11 mouse cellular contexts compared by ENCODE assay signal in the genomic region with DNA sequence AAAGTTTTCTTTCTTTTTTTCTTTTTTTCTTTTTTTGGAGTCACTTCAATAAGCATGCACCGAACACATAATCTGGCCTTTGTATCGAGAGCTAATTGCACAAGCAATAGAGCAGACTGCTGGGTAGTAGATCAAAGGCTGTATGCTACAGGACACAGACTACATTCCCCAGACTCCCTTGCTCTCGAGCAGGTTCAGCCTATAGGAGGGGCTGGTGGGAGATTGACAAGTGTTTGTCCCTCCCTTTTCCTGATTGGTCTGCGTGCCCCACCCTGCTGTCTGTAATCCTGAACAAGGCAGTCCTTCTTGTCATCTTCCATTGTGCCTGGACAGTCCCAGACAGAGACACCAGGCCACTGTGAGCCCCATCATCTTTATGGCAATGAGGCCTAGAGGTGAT.
A peak's percentile ranks its signal among the peaks of the same experiment; 100 is the strongest.
DNase-seq lines count a peak whose midpoint lies in the region; ATAC-seq and TF ChIP-seq lines count a peak whose summit lies in the region.
"Had no signal": no experiment of that assay in that cellular context is flagged by ENCODE, and none has a peak within 500 bp of the region (broad histone marks: within the 10 kb centered on the region; RNA-seq: fewer than 3 reads in every experiment).

No protein-coding gene starts in this region.

- TF ChIP-seq EP300 in stomach, postnatal 0 days (optimal IDR thresholded peaks at IDR 0.05) = no peak

- peak; percentile 86 for ATAC-seq in neural tube, embryonic 11.5 days (ENCODE audit: insufficient read depth, low FRiP score, low TSS enrichment)
- peak; percentile 88 for ATAC-seq in hindbrain, embryonic 11.5 days (ENCODE audit: low FRiP score)
- peak; percentile 47; the same call in 1 of the 2 replicates for ATAC-seq in stomach, postnatal 0 days (ENCODE audit: low FRiP score, low TSS enrichment)

- no peak overlapping the region for H3K4me2 ChIP-seq in neural tube, embryonic 11.5 days (ENCODE audit: low read depth)
- no peak overlapping the region for H3K4me2 ChIP-seq in hindbrain, embryonic 11.5 days (replicated peaks; ENCODE audit: low read depth, low read length)
- no peak overlapping the region for H3K4me2 ChIP-seq in stomach, postnatal 0 days (replicated peaks; ENCODE audit: low read depth)

- no peaks in the 10 kb centered on the region for H3K4me1 ChIP-seq in neural tube, embryonic 11.5 days (ENCODE audit: control insufficient read depth, insufficient read depth, low read length)
- H3K4me1 ChIP-seq in hindbrain, embryonic 11.5 days (replicated peaks; ENCODE audit: control insufficient read depth, insufficient read depth, low read length) = no peaks in the 10 kb centered on the region
- H3K4me1 ChIP-seq in stomach, postnatal 0 days (replicated peaks; ENCODE audit: control insufficient read depth, insufficient read depth) = no peaks in the 10 kb centered on the region

- H3K4me3 ChIP-seq in neural tube, embryonic 11.5 days (ENCODE audit: low read depth, low read length) = no peak overlapping the region
- no peak overlapping the region for H3K4me3 ChIP-seq in hindbrain, embryonic 11.5 days (ENCODE audit: low read depth, low read length)
- no peak overlapping the region for H3K4me3 ChIP-seq in stomach, postnatal 0 days (ENCODE audit: low read depth, low read length)

- H3K36me3 ChIP-seq in neural tube, embryonic 11.5 days (ENCODE audit: control insufficient read depth, insufficient read depth, low read length) = no peaks in the 10 kb centered on the region
- H3K36me3 ChIP-seq in hindbrain, embryonic 11.5 days (ENCODE audit: control insufficient read depth, insufficient read depth, low read length) = no peaks in the 10 kb centered on the region
- H3K36me3 ChIP-seq in stomach, postnatal 0 days (ENCODE audit: control insufficient read depth, insufficient read depth, low read length) = no peaks in the 10 kb centered on the region
- H3K36me3 ChIP-seq: G1E had no signal

- DNase-seq in neural tube, embryonic 11.5 days (ENCODE audit: low spot score) = peak; percentile 17
- no peak for DNase-seq in neural tube, embryonic 10.5 days (ENCODE audit: extremely low spot score, low spot score)
- DNase-seq in hindbrain, embryonic 11.5 days (ENCODE audit: low spot score) = peak; percentile 39
- peak; percentile 43 for DNase-seq in lung, postnatal 36 days
- DNase-seq in stomach, postnatal 0 days (ENCODE audit: low spot score) = peak; percentile 24
- DNase-seq in layer of hippocampus, adult 11-12 months (ENCODE audit: low spot score) = no peak
- no peak for DNase-seq in spleen, postnatal 4 days (ENCODE audit: low spot score in 2 of 2)
- DNase-seq in testis, postnatal 14 days (ENCODE audit: low spot score) = no peak
- DNase-seq: heart, adult 18-20 months; right cerebral cortex, postnatal 14 days had no signal

- no peak for TF ChIP-seq CTCF in stomach, postnatal 0 days (IDR thresholded peaks at IDR 0.05; ENCODE audit: low read depth)

- no peak overlapping the region for H3K9ac ChIP-seq in neural tube, embryonic 11.5 days (ENCODE audit: low read length)
- no peak overlapping the region for H3K9ac ChIP-seq in hindbrain, embryonic 11.5 days (ENCODE audit: low read depth, low read length)
- no peak overlapping the region for H3K9ac ChIP-seq in stomach, postnatal 0 days (ENCODE audit: low read length)

- H3K27me3 ChIP-seq in neural tube, embryonic 11.5 days (ENCODE audit: control insufficient read depth, insufficient read depth, low read length) = no peaks in the 10 kb centered on the region
- H3K27me3 ChIP-seq in hindbrain, embryonic 11.5 days (ENCODE audit: control insufficient read depth, insufficient read depth, low read length) = no peaks in the 10 kb centered on the region
- H3K27me3 ChIP-seq in stomach, postnatal 0 days (ENCODE audit: control insufficient read depth, insufficient read depth, low read length) = no peaks in the 10 kb centered on the region

- WGBS in neural tube, embryonic 11.5 days = 30% methylated on average over 4 of the region's 4 CpGs
- WGBS in hindbrain, embryonic 11.5 days = 30% methylated on average over 4 of the region's 4 CpGs
- 26% methylated on average over 4 of the region's 4 CpGs for WGBS in stomach, postnatal 0 days

- no peaks in the 10 kb centered on the region for H3K9me3 ChIP-seq in neural tube, embryonic 11.5 days (ENCODE audit: control insufficient read depth, low read length)
- no peaks in the 10 kb centered on the region for H3K9me3 ChIP-seq in hindbrain, embryonic 11.5 days (ENCODE audit: control insufficient read depth, low read length)
- no peaks in the 10 kb centered on the region for H3K9me3 ChIP-seq in stomach, postnatal 0 days (ENCODE audit: control insufficient read depth, low read length)

- no peak overlapping the region for H3K27ac ChIP-seq in neural tube, embryonic 11.5 days (ENCODE audit: low read depth, low read length)
- no peak overlapping the region for H3K27ac ChIP-seq in hindbrain, embryonic 11.5 days (ENCODE audit: low read depth, low read length)
- no peak overlapping the region for H3K27ac ChIP-seq in stomach, postnatal 0 days (replicated peaks)

Comparison
In these comparisons a context has a peak if more than half of its experiments do, and no peak if none do; other contexts are left out.
1. DNase-seq: peak in neural tube, embryonic 11.5 days (single experiment), hindbrain, embryonic 11.5 days (single experiment), lung, postnatal 36 days (single experiment) and stomach, postnatal 0 days (single experiment); none in neural tube, embryonic 10.5 days (single experiment), layer of hippocampus, adult 11-12 months (single experiment), spleen, postnatal 4 days (0 of 2) and testis, postnatal 14 days (single experiment).
2. Peak in every context shown above with its lines, with median percentiles within 50 percentile points of each other: ATAC-seq.